Mouse (Mus musculus) spleen, embryonic (tissue): ENCODE data around the gene Slco1a5.
"Not testable (repeated sequence)": the region's sequence is repeated elsewhere in the genome, so short reads cannot be mapped to it uniquely, and the experiment has no call there.

Source experiments
- CTCF ChIA-PET: fragments of 350-600 bp; sonication (Branson Sonifier 250); formaldehyde crosslinking; loops from one replicate; lab custom pipeline; 2022; lab: Charles Lee

The Slco1a5 gene

DNA sequence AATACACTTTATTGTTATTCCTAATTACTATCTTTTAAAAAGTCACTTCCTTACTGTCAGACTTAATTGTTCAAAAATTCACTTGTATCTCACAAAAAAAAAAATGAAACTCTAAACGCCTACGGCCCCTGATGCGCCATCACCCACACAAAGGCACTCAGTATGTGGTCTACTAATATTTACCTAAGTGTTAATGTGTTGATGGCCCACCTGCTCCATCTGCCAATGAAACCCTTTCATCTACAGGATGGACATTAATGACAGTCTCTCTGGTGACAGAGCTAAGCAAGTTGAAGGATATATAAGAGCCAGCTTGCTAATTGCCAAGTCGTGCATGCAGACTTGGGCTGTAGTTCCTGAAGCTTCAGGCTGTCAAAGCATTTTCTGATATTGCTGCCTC, 24.7 kb downstream of the Slco1a5 start, which contains the start of gene Iapp:
Iapp (plus strand) TSS at position 326 of the 400 bp plus-strand sequence.
- CTCF ChIA-PET: no interaction called here

GRCm38 (mm10) chr6:142289413-142290118, 33.2 kb downstream of the Slco1a5 start:
- CTCF ChIA-PET: no interaction called here

DNA sequence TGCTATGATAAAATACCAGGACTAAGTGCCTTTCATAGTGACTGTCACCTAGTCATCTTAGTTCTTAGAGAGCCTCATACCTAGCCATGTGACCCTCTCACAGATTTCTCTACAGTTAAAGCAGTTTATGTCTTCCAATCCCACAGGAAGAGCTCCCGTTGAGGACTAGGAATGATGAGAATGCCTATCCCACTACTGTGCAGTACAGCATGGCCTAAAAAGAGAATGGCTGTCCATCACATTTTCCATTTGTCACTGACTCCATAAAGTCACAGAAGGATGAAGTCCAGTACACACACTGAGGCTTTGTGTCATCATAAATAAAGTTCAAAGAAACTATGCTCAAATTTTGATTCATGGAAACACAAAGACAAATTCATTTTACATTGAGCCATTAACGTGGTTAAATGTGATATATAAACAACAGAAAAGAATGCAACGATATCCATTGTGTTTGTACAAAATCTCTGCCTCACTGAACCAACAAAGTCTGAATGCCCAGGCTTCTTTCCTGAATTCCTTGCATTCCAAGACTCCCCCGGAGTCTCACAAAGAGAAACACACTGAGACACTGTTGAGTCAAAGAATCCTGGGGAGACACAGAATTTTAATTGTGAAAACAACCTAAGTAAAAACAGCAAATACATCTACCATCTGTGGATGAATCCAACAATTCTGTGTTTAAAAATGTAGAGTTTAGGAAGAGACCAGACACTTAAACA, 46.9 kb downstream of the Slco1a5 start:
- CTCF ChIA-PET: no interaction called here

DNA sequence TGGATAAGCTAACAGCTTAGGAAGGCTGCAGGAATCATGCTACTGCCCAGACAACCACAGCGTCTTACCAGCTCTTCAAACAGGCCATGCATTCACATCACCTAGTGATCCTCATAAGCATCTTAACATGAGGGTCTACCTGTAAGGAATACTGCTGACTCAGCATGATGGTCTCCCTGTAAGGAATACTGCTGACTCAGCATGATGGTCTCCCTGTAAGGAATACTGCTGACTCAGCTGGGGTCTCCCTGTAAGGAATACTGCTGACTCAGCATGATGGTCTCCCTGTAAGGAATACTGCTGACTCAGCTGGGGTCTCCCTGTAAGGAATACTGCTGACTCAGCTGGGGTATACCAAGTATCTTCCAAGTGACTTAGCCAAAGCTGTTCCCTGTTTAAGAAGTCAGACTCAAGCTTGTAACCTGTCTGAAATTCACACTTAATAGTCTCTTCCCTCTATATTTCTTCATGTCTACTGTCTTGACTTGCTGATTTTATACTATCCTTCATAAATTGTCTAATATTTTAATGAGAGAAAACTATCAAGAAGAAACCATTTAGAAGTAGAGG, 72.0 kb downstream of the Slco1a5 start:
- CTCF ChIA-PET: not testable (repeated sequence)

DNA sequence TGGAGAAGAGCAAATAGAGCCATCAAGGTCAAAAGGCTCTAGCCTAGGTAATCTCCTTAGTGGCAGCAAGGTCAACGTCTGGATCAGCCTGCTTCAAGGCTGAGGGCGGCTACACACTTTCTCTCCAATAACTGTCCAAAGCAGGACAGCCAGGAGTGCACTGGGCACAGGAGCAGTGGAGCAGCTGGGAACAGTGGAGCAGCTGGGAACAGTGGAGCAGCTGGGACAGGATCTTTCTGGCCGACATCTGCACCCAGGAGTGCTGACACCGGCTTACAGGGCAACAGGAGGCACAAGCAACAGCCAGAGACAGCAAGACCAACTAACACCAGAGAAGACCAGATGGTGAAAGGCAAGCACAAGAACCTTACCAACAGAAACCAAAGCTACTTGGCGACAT, 77.7 kb downstream of the Slco1a5 start:
- CTCF ChIA-PET: no interaction called here

DNA sequence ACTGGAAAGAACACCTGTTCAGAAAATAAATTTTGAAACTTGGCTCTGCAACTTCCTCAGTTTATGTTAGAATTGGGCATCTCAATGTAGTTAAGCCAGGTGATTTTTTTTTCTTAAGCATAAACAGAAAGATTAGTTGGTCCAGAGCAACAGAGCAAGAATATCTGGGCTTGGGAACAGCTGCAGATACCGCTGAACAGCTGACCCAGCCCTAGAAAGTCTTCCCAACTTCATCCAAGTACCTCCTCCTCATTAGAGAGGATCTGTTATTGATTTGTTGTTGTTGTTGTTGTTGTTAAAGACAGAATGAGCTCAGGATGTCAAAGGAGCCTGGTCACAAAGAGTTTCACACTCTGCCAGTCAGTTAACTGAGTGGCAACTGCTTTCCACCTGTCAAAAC, 83.3 kb downstream of the Slco1a5 start:
- CTCF ChIA-PET: no interaction called here

- CTCF ChIA-PET: no interaction called here
Measured at GRCm38 (mm10) chr6:142220138-142220537, 102.6 kb downstream of the Slco1a5 start.

- CTCF ChIA-PET: no interaction called here
Measured at GRCm38 (mm10) chr6:142211821-142212220, 111.0 kb downstream of the Slco1a5 start.

DNA sequence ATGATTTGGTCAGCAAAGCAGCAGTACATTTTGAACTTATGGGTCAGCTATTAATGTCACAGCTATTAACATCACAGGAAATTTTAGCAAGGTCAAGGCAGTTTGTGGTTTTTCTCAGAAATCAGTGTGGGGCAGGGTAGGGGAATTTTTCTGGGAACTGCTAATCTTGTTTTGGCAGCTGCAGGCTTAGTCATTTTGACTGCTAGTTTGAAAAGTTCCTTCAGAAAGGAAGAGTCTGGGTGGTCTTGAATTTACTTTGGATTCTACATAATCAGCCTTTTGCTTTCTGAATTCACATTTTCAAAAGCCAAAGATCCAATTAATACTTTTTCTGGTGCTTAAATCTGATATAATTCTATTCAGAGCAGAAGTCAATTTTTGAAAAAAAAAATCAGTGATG, 113.0 kb downstream of the Slco1a5 start:
- CTCF ChIA-PET: no interaction called here

- CTCF ChIA-PET: no interaction called here
Measured at GRCm38 (mm10) chr6:142208421-142208820, 114.4 kb downstream of the Slco1a5 start, which contains the start of gene Slco1a6. Gene Slco1a6, minus strand, starts transcription at chr6:142208521.

- CTCF ChIA-PET: no interaction called here
Measured at GRCm38 (mm10) chr6:142200524-142200923, 122.3 kb downstream of the Slco1a5 start.

GRCm38 (mm10) chr6:142194245-142194644, 128.5 kb downstream of the Slco1a5 start:
- CTCF ChIA-PET: no interaction called here

- CTCF ChIA-PET: no interaction called here
Measured at GRCm38 (mm10) chr6:142191962-142192361, 130.8 kb downstream of the Slco1a5 start.

- CTCF ChIA-PET: no interaction called here
Measured at GRCm38 (mm10) chr6:142187426-142187825, 135.4 kb downstream of the Slco1a5 start.

DNA sequence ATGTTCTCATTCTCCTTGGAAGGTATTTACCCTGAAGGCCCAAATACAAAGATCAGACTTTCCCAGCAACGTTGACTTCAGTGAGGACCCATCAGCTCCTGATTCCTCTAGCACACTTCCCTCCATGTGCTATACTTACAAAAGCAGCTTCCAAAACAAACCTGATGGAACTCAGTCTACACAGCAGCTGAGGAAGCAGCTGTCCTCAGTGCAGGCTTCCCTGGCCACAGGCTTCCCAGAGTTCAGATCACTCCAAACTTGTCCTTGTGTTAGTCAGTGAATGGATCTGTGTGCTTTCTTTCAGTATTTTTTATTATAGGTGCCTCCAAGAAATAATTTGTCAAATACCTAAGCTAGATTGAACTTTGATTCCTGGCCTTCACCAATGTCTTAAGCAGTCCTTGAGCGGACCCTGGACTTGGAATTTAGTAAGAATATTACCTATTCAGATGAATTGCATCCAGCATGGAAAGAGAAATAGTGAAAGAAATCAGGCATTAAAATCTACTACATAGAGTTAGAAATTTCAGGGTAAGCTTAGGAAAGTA, 136.8 kb downstream of the Slco1a5 start:
- CTCF ChIA-PET: no interaction called here
